Mouse (Mus musculus): ENCODE data around the gene Higd1c. TPM values are rescaled to one million over a fixed set of nuclear protein-coding genes. Genes with fewer than 3 reads are reported as not detected.

Higd1c gene
- total RNA-seq, 4 experiments from 2014 or later: 1.0 to 1.7 TPM; not detected in 2

Other genes with a start within 250 kb of the Higd1c start
- gene Atf1, start 136.7 kb upstream of the Higd1c start, total RNA-seq (2022): 10 to 100 TPM; 61.9 to 72.1 (median 66.3) TPM
- gene Tmprss12, start 83.7 kb upstream of the Higd1c start, total RNA-seq (2022): not detected
- 100 to 1,000 TPM in 3 of 4 experiments, 10 to 100 TPM in 1; 80.4 to 134 (median 120) TPM for gene Mettl7a1, start 60.4 kb upstream of the Higd1c start, total RNA-seq (2022)
- gene Mettl7a3, start 29.6 kb upstream of the Higd1c start, total RNA-seq (2022): under 1 TPM in 2 of 4 experiments, not detected in 2; 0.27 to 0.31 TPM
- under 1 TPM; 0.41 to 0.98 (median 0.71) TPM for gene Methig1, start 11.4 kb upstream of the Higd1c start, total RNA-seq (2022)
- 1 to 10 TPM; 1.5 to 3.3 (median 2.5) TPM for gene Mettl7a2, start 11.3 kb upstream of the Higd1c start, total RNA-seq (2022)
- under 1 TPM; 0.09 to 0.28 (median 0.26) TPM for gene Gm5475, start 57.6 kb downstream of the Higd1c start, total RNA-seq (2022)
- 100 to 1,000 TPM; 110 to 151 (median 127) TPM for gene Slc11a2, start 60.5 kb downstream of the Higd1c start, total RNA-seq (2022)
- gene Letmd1, start 104.5 kb downstream of the Higd1c start, total RNA-seq (2022): 100 to 1,000 TPM in 3 of 4 experiments, 10 to 100 TPM in 1; 77.8 to 122 (median 108) TPM
- 1 to 10 TPM; 5.7 to 8.5 (median 6.7) TPM for gene Csrnp2, start 130.9 kb downstream of the Higd1c start, total RNA-seq (2022)
- gene Tfcp2, start 187.5 kb downstream of the Higd1c start, total RNA-seq (2022): 10 to 100 TPM; 25.6 to 38.0 (median 30.8) TPM
- 10 to 100 TPM; 17.1 to 33.5 (median 23.8) TPM for gene Pou6f1, start 235.4 kb downstream of the Higd1c start, total RNA-seq (2022)